Mouse (Mus musculus): ENCODE results near the gene Smco3. TPM values are rescaled to one million over a fixed set of nuclear protein-coding genes. Genes with fewer than 3 reads are reported as not detected.

Smco3 gene
- polyA plus RNA-seq, 1 experiment: not detected

DNA sequence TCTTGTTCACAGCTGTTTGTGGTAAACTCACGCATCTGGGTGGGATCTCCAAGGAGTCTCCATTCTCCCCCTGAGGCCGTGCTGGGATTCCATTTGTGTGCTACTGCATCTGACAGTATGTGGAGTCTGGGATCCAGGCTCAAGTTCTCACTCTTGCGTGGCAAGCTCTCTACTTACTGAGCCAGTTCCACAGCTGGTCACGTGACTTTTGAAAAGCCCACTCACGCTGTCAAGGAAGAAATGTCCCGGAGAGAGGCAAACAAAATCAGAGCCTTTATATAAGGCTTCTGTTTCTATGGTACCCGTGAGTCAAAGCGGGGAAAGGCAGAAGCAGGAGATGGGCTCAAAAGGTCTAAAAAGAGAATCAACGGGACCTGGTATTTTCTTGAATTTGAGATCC, 52.5 kb downstream of the Smco3 start:
- Histone ChIP-seq H3K4me1 (ENCODE audit: control insufficient read depth, insufficient read depth, low read length) (no peaks in the 10 kb centered on the region), H3K27ac (ENCODE audit: insufficient read depth, low read length) (no peak overlapping the region), H3K4me3 (ENCODE audit: insufficient read depth, low read length) (no peak overlapping the region)
- TF ChIP-seq CTCF (IDR thresholded peaks at IDR 0.05; ENCODE audit: borderline replicate concordance, insufficient read depth, low read length) (no peak), POLR2A (IDR thresholded peaks at IDR 0.05; ENCODE audit: low read depth, low read length) (no peak)

- H3K4me3 ChIP-seq (ENCODE audit: insufficient read depth, low read length): no peak overlapping the region
- no peaks in the 10 kb centered on the region for H3K4me1 ChIP-seq (ENCODE audit: control insufficient read depth, insufficient read depth, low read length)
- H3K27ac ChIP-seq (ENCODE audit: insufficient read depth, low read length): no peak overlapping the region
- TF ChIP-seq POLR2A (IDR thresholded peaks at IDR 0.05; ENCODE audit: low read depth, low read length) (no peak), CTCF (IDR thresholded peaks at IDR 0.05; ENCODE audit: borderline replicate concordance, insufficient read depth, low read length) (no peak)
Observed at GRCm38 (mm10) chr6:136782146-136782545, 53.1 kb downstream of the Smco3 start.

GRCm38 (mm10) chr6:136781377-136781986, 53.8 kb downstream of the Smco3 start, which contains the start of gene Gucy2c:
Gucy2c (minus strand) TSS chr6:136781765.
- TF ChIP-seq CTCF (IDR thresholded peaks at IDR 0.05; ENCODE audit: borderline replicate concordance, insufficient read depth, low read length): no peak
- no peak for TF ChIP-seq POLR2A (IDR thresholded peaks at IDR 0.05; ENCODE audit: low read depth, low read length)
- Histone ChIP-seq H3K4me3 (ENCODE audit: insufficient read depth, low read length) (no peak within 1 kb of the TSS), H3K4me1 (ENCODE audit: control insufficient read depth, insufficient read depth, low read length) (no peaks in the 10 kb centered on the region), H3K27ac (ENCODE audit: insufficient read depth, low read length) (no peak within 1 kb of the TSS)

Other genes starting within 250 kb of the Smco3 start
- gene Plbd1, start 173.5 kb downstream of the Smco3 start, polyA plus RNA-seq (2011; ENCODE audit: insufficient read length, low read depth, missing spikeins): 0.84 TPM in 1 of 2 replicates, not detected in the other
- gene Gucy2c, start 53.7 kb downstream of the Smco3 start, polyA plus RNA-seq (2011; ENCODE audit: insufficient read length, low read depth, missing spikeins): not detected in 2 replicates
- 0.28 and 0.72 TPM in 2 replicates for gene Hist4h4, start 31.0 kb downstream of the Smco3 start, polyA plus RNA-seq (2011; ENCODE audit: insufficient read length, low read depth, missing spikeins)
- 31.3 and 46.4 TPM in 2 replicates for gene H2afj, start 27.2 kb downstream of the Smco3 start, polyA plus RNA-seq (2011; ENCODE audit: insufficient read length, low read depth, missing spikeins)
- gene BC049715, start 7.8 kb downstream of the Smco3 start, polyA plus RNA-seq (2011; ENCODE audit: insufficient read length, low read depth, missing spikeins): 0.63 and 1.4 TPM in 2 replicates
- gene Wbp11, start 7.2 kb downstream of the Smco3 start, polyA plus RNA-seq (2011; ENCODE audit: insufficient read length, low read depth, missing spikeins): 68.5 and 85.3 TPM in 2 replicates
- not detected in 2 replicates for gene Art4, start 22.3 kb upstream of the Smco3 start, polyA plus RNA-seq (2011; ENCODE audit: insufficient read length, low read depth, missing spikeins)
- 2,420 and 2,717 TPM in 2 replicates for gene Mgp, start 40.4 kb upstream of the Smco3 start, polyA plus RNA-seq (2011; ENCODE audit: insufficient read length, low read depth, missing spikeins)
- gene Erp27, start 86.7 kb upstream of the Smco3 start, polyA plus RNA-seq (2011; ENCODE audit: insufficient read length, low read depth, missing spikeins): 1.7 and 1.9 TPM in 2 replicates
- gene Pde6h, start 88.4 kb upstream of the Smco3 start, polyA plus RNA-seq (2011; ENCODE audit: insufficient read length, low read depth, missing spikeins): 1.4 TPM in 1 of 2 replicates, not detected in the other
- gene Arhgdib, start 106.4 kb upstream of the Smco3 start, polyA plus RNA-seq (2011; ENCODE audit: insufficient read length, low read depth, missing spikeins): 221 and 426 TPM in 2 replicates

Measured in embryonic fibroblast, embryonic 13.5 days (primary cell).